Mouse (Mus musculus) thymus, adult 2 months (tissue): ENCODE data around the gene Lrrc40.

Experiments
- CTCF ChIP-seq: fragments of 200-500 bp; IDR thresholded peaks from 2 replicates; pipeline ENCODE4 v1.5.1; 2012; ENCODE audit warnings: mild to moderate bottlenecking, control low read depth, low read length, moderate library complexity, borderline replicate concordance; ENCODE audit not compliant: control insufficient read depth, poor library complexity, insufficient read depth; ENCODE audit errors: extremely low read depth
- POLR2A ChIP-seq: fragments of 200-500 bp; IDR thresholded peaks from 2 replicates; pipeline ENCODE4 v1.6.1; 2012; ENCODE audit warnings: mild to moderate bottlenecking, low read length, control low read depth, moderate library complexity; ENCODE audit not compliant: control insufficient read depth, poor library complexity, insufficient read depth; ENCODE audit errors: extremely low read depth

DNA sequence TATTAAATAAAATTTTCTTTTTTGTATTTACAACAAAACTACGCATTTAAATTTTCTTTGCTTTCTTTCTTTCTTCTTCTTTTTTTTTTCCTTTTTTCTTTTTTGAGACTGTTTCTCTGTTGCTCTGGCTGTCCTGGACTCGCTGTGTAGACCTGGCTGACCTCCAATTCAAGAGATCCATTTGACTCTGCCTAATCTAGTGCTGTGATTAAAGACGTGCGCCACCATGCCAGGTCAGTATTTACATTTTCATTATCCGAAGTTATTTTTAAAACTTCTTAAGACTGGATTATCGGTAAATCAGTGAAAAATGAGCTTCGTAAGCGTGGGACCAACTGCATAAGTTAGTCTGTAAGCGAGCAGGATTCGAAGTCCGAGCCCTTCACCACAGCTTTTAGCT is 596 bp upstream of the Lrrc40 start:
- TF ChIP-seq CTCF (no peak), POLR2A (no peak)
